Mouse (Mus musculus) stomach, postnatal 0 days (tissue): Measurements from ENCODE around the gene Acad11. TPM values are rescaled to one million over a fixed set of nuclear protein-coding genes. Genes with fewer than 3 reads are reported as not detected.

Source experiments
- ATAC-seq: fragments of 200-750 bp; cut with Nextera tagmentation; 2 replicates; pipeline ENCODE4 v1.8.0; 2017; ENCODE audit not compliant: low FRiP score, low TSS enrichment
- DNase-seq: peaks from one replicate; pipeline ENCODE4 v3.0.0-alpha.2; 2016; ENCODE audit warnings: low spot score
- H3K27ac ChIP-seq: fragments of 300-500 bp; sonication (generic); replicated peaks from 2 replicates; pipeline ENCODE4 v1.5.1; 2014; ENCODE audit warnings: mild to moderate bottlenecking, control low read depth
- H3K27me3 ChIP-seq: fragments of 300-500 bp; sonication (generic); 2 replicates; pipeline ENCODE4 v1.6.1; 2014; ENCODE audit warnings: low read length; ENCODE audit not compliant: control insufficient read depth, insufficient read depth
- H3K36me3 ChIP-seq: fragments of 300-500 bp; sonication (generic); 2 replicates; pipeline ENCODE4 v1.6.1; 2014; ENCODE audit warnings: low read length, mixed read lengths; ENCODE audit not compliant: control insufficient read depth, insufficient read depth
- H3K4me1 ChIP-seq: fragments of 300-500 bp; sonication (generic); replicated peaks from 2 replicates; pipeline ENCODE4 v1.6.1; 2014; ENCODE audit warnings: antibody characterized with exemption; ENCODE audit not compliant: control insufficient read depth, insufficient read depth
- H3K4me2 ChIP-seq: fragments of 300-500 bp; sonication (generic); replicated peaks from 2 replicates; pipeline ENCODE4 v1.6.1; 2014; ENCODE audit warnings: low read depth, mild to moderate bottlenecking, control low read depth, moderate library complexity
- H3K4me3 ChIP-seq: fragments of 300-500 bp; sonication (generic); 2 replicates; pipeline ENCODE4 v1.5.1; 2014; ENCODE audit warnings: low read depth, low read length, control low read depth
- H3K9ac ChIP-seq: fragments of 300-500 bp; sonication (generic); 2 replicates; pipeline ENCODE4 v1.6.1; 2014; ENCODE audit warnings: mild to moderate bottlenecking, low read length, control low read depth, mixed read lengths
- H3K9me3 ChIP-seq: fragments of 300-500 bp; sonication (generic); 2 replicates; pipeline ENCODE4 v1.6.1; 2016; ENCODE audit warnings: low read length; ENCODE audit not compliant: control insufficient read depth
- CTCF ChIP-seq: IDR thresholded peaks from 2 replicates; pipeline ENCODE4 v1.5.1; 2016; ENCODE audit warnings: antibody characterized with exemption, low read depth, mild to moderate bottlenecking, moderate library complexity
- EP300 ChIP-seq: optimal IDR thresholded peaks from 2 replicates; pipeline ENCODE3; 2016; ENCODE audit warnings: antibody characterized with exemption
- WGBS: fragments of 180-500 bp; shearing (Covaris S2); extraction: QIAGEN DNeasy Blood & Tissue Kit; methylation state at CpG from one replicate; pipeline ENCODE4 v1.1.7; 2014; 5-methylcytosine and 5-hydroxymethylcytosine counted together
- polyA plus RNA-seq: library from polyadenylated mRNA; unstranded; fragments of >200 nt; fragmentation: Nextera tagmentation; extraction: Ambion mirVana; gene quantifications from 2 replicates; pipeline ENCODE4 v1.2.1, GENCODE M21; 2015

The Acad11 gene
- polyA plus RNA-seq, 1 experiment from 2014 or later, result 24.2 TPM

DNA sequence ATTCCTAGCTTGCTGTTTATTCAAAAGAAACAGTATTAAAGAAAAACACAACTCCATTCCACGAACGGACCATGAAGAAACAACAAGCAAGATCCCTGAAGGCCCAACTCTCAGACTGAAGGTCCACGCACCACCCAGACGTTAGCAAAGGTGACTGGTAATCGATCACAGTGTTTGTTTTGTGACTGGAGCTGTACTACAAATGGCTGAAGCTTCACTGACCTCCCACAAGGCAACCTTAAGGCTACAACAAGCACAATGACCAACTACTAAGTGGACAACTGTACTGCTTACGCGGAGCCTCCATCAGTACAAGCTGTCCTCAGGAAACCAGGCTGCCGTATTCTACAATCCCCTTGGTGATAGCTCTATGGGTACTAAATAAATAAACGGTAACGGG is 106.8 kb downstream of the Acad11 start:
- Histone ChIP-seq H3K27ac (no peak overlapping the region), H3K36me3 (peaks cover 30% of the 10 kb centered on the region), H3K4me1 (no peaks in the 10 kb centered on the region), H3K4me3 (no peak overlapping the region), H3K9me3 (no peaks in the 10 kb centered on the region), H3K4me2 (no peak overlapping the region), H3K9ac (no peak overlapping the region), H3K27me3 (no peaks in the 10 kb centered on the region)
- TF ChIP-seq CTCF, result no peak
- TF ChIP-seq EP300, result no peak
- WGBS, result 87% methylated on average over 10 of the region's 10 CpGs
- ATAC-seq (no peak), DNase-seq (no peak)

DNA sequence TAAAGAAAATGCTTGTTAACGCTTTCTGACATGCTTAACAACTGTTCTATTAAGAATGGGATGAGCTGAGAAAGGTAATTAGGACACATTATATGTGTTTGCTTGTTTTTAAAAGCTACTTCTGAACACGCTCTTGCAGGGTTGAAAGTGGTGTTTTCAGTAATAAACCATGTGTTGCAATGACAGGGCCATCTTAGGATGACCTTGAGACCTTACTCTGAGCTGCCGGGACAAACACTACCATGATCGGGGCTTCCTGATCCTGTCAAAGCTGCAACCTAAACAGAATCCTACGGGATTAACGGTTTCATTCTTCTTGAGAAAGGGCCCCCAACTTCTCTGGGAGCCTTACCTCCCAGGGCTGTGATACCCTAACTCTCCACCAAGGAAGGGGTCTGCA is 108.5 kb downstream of the Acad11 start:
- Histone ChIP-seq H3K27ac (no peak overlapping the region), H3K9me3 (no peaks in the 10 kb centered on the region), H3K36me3 (peaks cover 30% of the 10 kb centered on the region), H3K27me3 (no peaks in the 10 kb centered on the region), H3K4me1 (no peaks in the 10 kb centered on the region), H3K9ac (no peak overlapping the region), H3K4me2 (no peak overlapping the region), H3K4me3 (no peak overlapping the region)
- 90% methylated on average over 6 of the region's 6 CpGs for WGBS
- ATAC-seq, result no peak
- TF ChIP-seq EP300 (no peak), CTCF (no peak)
- DNase-seq, result no peak

DNA sequence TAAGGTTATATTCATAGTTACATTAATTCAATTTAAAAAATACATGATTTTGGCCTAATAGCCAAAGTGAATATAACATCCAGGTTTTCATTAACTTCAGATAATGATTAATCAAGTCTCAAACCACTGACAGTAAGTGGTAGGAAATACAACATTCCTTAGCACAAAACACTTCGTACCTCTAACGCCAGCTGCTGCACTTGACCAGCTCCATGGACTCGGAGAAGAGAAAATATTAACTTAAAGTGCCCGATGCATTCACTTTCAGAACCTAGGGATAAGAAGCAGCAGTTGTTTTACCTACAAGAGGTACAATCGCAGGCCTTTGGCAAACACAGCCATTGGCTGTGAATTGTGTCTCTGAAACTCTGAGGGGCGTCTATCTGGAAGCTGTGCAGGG is 109.2 kb downstream of the Acad11 start:
- DNase-seq (no peak), ATAC-seq (no peak)
- Histone ChIP-seq H3K27me3 (no peaks in the 10 kb centered on the region), H3K36me3 (peaks cover 29% of the 10 kb centered on the region), H3K4me2 (no peak overlapping the region), H3K27ac (no peak overlapping the region), H3K9me3 (no peaks in the 10 kb centered on the region), H3K9ac (no peak overlapping the region), H3K4me1 (no peaks in the 10 kb centered on the region), H3K4me3 (no peak overlapping the region)
- WGBS, result 92% methylated on average over 6 of the region's 6 CpGs
- TF ChIP-seq CTCF (no peak), EP300 (no peak)

Other genes with a start within 250 kb of the Acad11 start
- gene Nphp3, start 60.8 kb upstream of the Acad11 start, polyA plus RNA-seq, result 1.8 and 2.1 TPM in 2 replicates
- not detected in 2 replicates for gene Gm28305, start 22.7 kb upstream of the Acad11 start, polyA plus RNA-seq
- gene Uba5, start 243 bp upstream of the Acad11 start, polyA plus RNA-seq, result 39.3 and 42.4 TPM in 2 replicates
- 3.1 and 3.6 TPM in 2 replicates for gene Ackr4, start 63.6 kb downstream of the Acad11 start, polyA plus RNA-seq
- 10.7 and 11.5 TPM in 2 replicates for gene Dnajc13, start 199.6 kb downstream of the Acad11 start, polyA plus RNA-seq